Mouse (Mus musculus): Measurements from ENCODE around the gene Plekhg6. TPM values are rescaled to one million over a fixed set of nuclear protein-coding genes. Genes with fewer than 3 reads are reported as not detected.

Gene Plekhg6
- total RNA-seq, 2 experiments from 2014 or later = not detected

DNA sequence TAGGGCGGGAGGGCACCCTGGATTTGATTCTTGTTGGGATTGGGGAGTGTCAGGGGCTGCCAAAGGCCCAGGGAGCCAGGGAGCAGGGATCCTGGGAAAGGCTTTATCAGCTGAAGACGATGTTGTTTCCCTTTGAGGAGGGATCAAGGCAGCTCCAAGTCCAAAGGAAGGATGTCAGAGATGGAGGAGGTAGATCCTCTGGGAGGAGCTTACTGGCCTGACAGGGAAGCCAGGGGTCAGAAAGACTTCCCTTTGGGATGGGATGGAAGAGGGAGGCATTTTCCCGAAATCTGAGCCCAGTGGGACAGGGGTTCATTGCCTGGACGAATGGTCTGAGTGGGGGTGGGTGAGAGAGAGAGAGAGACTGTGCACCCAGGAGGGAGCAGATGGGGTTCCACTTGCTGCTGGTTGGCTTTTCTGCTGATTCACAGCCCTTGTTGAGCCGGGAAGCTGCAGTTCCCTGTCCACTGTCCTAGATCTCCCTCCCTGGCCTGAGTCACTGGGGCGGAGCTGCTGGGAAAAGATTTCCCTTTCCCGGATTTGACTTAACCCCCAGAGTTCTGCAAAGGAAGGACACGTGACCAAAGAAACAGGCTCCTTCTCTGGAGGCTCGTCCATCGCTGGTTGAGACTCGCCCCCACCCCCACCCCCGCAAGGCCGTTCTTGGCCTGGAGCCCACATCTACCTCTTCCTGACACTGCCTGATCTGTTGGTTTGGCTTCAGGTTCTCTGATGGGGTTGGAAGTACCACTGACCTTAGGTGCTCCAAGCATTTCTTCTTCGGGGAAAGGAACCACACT, 26.0 kb downstream of the Plekhg6 start:
- 0 out of 2 replicates have a peak, but pooled peaks have one; percentile 7 for ATAC-seq (replicated peaks; ENCODE audit: poor library complexity)

GRCm38 (mm10) chr6:125353655-125354054, 26.9 kb downstream of the Plekhg6 start:
- no peak for ATAC-seq (replicated peaks; ENCODE audit: poor library complexity)

- no peak for ATAC-seq (replicated peaks; ENCODE audit: poor library complexity)
Observed at GRCm38 (mm10) chr6:125353221-125353620, 27.4 kb downstream of the Plekhg6 start.

GRCm38 (mm10) chr6:125352811-125353210, 27.8 kb downstream of the Plekhg6 start:
- no peak for ATAC-seq (replicated peaks; ENCODE audit: poor library complexity)

DNA sequence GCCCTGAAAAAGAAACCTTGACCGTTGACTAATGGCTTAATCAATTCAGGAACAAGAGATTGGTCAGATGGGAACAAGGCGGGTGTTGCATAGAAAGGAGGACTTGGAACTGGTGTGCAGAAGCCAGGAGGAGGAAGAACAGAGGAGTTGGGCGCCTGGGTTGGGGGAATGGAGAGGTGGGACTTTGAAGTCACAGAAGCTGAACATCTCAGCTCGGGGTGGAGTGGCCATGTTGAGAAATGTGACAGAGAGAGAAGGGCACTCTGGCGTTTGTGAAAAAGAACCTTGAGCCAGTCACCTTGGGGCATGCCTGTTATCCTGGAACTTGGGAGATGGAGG, 28.6 kb downstream of the Plekhg6 start:
- no peak for ATAC-seq (replicated peaks; ENCODE audit: poor library complexity)

GRCm38 (mm10) chr6:125351368-125352045, 29.1 kb downstream of the Plekhg6 start:
- peak; percentile 38 for ATAC-seq (replicated peaks; ENCODE audit: poor library complexity)

DNA sequence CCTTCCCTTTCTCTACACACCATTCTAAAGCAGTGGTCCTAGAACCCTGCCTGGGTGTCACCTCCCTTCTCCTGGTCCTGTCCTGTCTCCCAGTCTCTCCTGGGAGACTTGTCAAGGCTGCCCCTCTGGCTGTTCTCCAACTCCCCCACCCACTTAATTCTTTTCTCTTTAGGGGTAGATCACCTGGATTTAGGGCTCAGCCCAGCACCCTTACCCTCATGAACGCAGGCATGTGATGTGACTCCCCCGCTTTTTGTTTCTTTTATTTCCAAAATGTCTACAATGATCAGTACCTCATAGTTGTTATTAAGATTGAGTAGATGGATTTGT, 29.6 kb downstream of the Plekhg6 start:
- ATAC-seq (replicated peaks; ENCODE audit: poor library complexity) = no peak

- peak; percentile 16 for ATAC-seq (replicated peaks; ENCODE audit: poor library complexity)
Observed at GRCm38 (mm10) chr6:125350231-125350994, 30.2 kb downstream of the Plekhg6 start.

DNA sequence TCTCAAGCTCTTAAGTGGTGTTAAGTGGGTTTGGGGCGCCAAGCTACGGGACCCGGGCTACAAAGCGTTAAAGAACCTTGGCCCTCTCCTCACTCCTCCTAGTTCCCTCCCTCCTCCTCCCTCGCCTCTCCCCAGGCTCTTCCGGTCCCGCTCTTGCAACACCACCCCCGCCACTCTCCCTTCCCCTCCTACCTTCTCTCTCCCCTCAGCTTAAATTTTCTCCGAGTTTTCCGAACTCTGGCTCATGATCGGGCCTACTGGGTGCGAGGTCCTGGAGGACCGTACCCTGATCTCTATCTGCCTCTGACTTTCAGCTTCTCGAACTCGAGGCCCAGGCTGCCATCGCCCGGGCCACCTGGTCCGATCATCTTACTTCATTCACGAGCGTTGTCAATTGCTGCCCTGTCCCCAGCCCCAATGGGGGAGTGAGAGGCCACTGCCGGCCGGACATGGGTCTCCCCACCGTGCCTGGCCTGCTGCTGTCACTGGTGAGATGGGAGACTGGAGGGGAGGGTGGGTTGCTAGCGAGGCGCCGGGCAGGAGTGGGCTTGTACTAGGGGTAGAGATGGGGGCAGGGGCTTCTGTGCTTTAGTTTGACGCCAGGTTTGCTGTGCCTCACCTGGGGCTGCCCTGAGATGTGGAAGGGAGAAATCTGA, 30.9 kb downstream of the Plekhg6 start:
- peak; percentile 72 for ATAC-seq (replicated peaks; ENCODE audit: poor library complexity)

GRCm38 (mm10) chr6:125348721-125349574, 31.6 kb downstream of the Plekhg6 start, which contains the start of gene Tnfrsf1a:
Gene Tnfrsf1a, plus strand, starts transcription at chr6:125349362.
- peak; percentile 33 for ATAC-seq (replicated peaks; ENCODE audit: poor library complexity)

DNA sequence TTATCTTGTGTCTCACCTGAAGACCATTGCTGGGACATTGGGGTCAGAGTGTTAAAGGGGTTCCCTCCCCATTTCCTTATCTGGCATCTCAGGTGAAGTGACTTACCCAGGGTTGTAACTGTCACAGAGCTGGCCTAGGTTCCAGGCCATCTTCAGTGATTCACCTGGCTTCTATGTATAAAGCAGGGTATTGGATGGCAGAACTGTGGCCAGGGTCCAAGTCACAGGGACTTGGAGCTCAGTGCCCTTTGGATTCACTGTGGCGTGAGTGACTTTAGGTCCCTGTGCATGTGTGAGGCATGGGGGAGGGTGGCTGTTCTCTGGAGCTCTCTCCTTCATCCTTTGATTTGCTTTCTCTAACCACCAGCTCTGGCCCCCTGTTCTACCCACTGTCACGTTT, 34.6 kb downstream of the Plekhg6 start:
- ATAC-seq (replicated peaks; ENCODE audit: poor library complexity) = no peak

GRCm38 (mm10) chr6:125345625-125346024, 35.0 kb downstream of the Plekhg6 start:
- ATAC-seq (replicated peaks; ENCODE audit: poor library complexity) = peak; percentile 48

DNA sequence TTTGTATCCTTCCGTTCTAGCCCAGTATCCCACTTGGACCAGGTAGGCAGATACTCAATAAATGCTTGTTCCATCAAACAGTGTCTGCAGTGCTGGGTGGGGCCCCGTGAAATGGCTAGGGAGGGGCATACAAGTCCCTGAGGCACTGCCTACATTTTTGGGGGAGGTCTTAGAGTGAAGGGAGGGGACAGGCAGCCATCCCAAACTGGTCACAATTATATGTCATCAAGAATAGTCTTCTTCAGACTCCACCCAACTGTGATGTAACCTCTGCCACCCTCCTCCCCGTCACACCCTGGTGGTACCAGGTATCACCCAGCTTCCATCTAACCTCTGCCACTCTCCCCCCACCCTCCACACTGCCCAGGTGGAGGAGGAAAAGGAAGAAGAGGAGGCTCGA, 35.7 kb downstream of the Plekhg6 start:
- ATAC-seq (replicated peaks; ENCODE audit: poor library complexity) = no peak

GRCm38 (mm10) chr6:125344084-125344483, 36.5 kb downstream of the Plekhg6 start:
- no peak for ATAC-seq (replicated peaks; ENCODE audit: poor library complexity)

- peak; percentile 29 for ATAC-seq (replicated peaks; ENCODE audit: poor library complexity)
Observed at GRCm38 (mm10) chr6:125342198-125342597, 38.4 kb downstream of the Plekhg6 start.

GRCm38 (mm10) chr6:125340244-125340643, 40.3 kb downstream of the Plekhg6 start:
- peak; percentile 47 for ATAC-seq (replicated peaks; ENCODE audit: poor library complexity)

- peak; percentile 21; the same call in 1 of the 2 replicates for ATAC-seq (replicated peaks; ENCODE audit: poor library complexity)
Observed at GRCm38 (mm10) chr6:125338791-125339660, 41.6 kb downstream of the Plekhg6 start.

DNA sequence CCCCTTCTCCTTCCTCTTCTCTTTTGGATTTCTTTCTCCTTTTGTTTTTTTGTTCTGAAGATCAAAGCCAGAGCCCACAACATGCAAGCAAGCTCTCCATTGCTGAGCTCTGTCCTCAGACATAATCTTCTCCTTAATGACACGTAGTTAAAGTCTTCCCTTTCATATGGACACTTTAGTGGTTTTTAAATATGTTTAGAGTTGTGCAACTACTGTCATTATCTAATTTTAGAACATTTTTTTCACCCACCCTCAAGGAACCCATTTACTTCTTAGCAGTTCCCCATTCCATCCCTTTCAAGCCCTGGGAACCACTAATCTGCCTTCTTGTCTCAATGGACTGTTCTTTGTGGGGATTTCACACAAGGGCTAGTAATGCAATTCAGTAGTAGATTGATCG, 46.2 kb downstream of the Plekhg6 start:
- peak; percentile 45 for ATAC-seq (replicated peaks; ENCODE audit: poor library complexity)
